Mouse (Mus musculus) myocyte (in vitro differentiated cells): ENCODE measurements around the gene Spint1.

Experiments
- CEBPB ChIP-seq: IDR thresholded peaks from 2 replicates; pipeline ENCODE4 v1.6.1; 2011; ENCODE audit warnings: mild to moderate bottlenecking, moderate library complexity; ENCODE audit not compliant: poor library complexity, insufficient read depth, severe bottlenecking
- E2F4 ChIP-seq: IDR thresholded peaks from one replicate; pipeline ENCODE4 v1.6.1; 2011; ENCODE audit warnings: mild to moderate bottlenecking, control low read depth, moderate library complexity; ENCODE audit not compliant: insufficient read depth
- MAX ChIP-seq: IDR thresholded peaks from one replicate; pipeline ENCODE4 v1.6.1; 2011; ENCODE audit warnings: low read depth, mild to moderate bottlenecking, control low read depth
- MYOD1 ChIP-seq, 3 experiments: IDR thresholded peaks; one replicate each; pipeline ENCODE4 v1.6.1; 2011; ENCODE audit warnings: control low read depth in 2 of 3, low read depth in 2 of 3, mild to moderate bottlenecking in 2 of 3, moderate library complexity in 1 of 3; ENCODE audit not compliant: insufficient read length in 2 of 3, control insufficient read depth in 1 of 3
- MYOG ChIP-seq, 3 experiments: IDR thresholded peaks; one replicate each; pipeline ENCODE4 v1.6.1; 2011; ENCODE audit warnings: control low read depth in 2 of 3, low read depth in 2 of 3, mild to moderate bottlenecking in 2 of 3; ENCODE audit not compliant: insufficient read length in 2 of 3, control insufficient read depth in 1 of 3, insufficient read depth in 1 of 3
- POLR2A ChIP-seq: IDR thresholded peaks from one replicate; pipeline ENCODE4 v1.6.1; 2011; ENCODE audit warnings: low read depth, mild to moderate bottlenecking, control low read depth, moderate library complexity; ENCODE audit not compliant: insufficient read length
- POLR2AphosphoS2 ChIP-seq: IDR thresholded peaks from one replicate; pipeline ENCODE4 v1.6.1; 2011; ENCODE audit warnings: low read depth, control low read depth; ENCODE audit not compliant: insufficient read length
- REST ChIP-seq: IDR thresholded peaks from one replicate; pipeline ENCODE4 v1.6.1; 2011; ENCODE audit warnings: mild to moderate bottlenecking, control low read depth, moderate library complexity; ENCODE audit not compliant: insufficient read depth, insufficient read length
- SRF ChIP-seq: IDR thresholded peaks from one replicate; pipeline ENCODE4 v1.6.1; 2011; ENCODE audit warnings: low read depth; ENCODE audit not compliant: control insufficient read depth, insufficient read length
- TCF12 ChIP-seq: IDR thresholded peaks from one replicate; pipeline ENCODE4 v1.6.1; 2011; ENCODE audit warnings: mild to moderate bottlenecking, control low read depth; ENCODE audit not compliant: poor library complexity, insufficient read depth, severe bottlenecking
- USF1 ChIP-seq: IDR thresholded peaks from one replicate; pipeline ENCODE4 v1.6.1; 2011; ENCODE audit warnings: low read depth, mild to moderate bottlenecking, control low read depth, moderate library complexity

DNA sequence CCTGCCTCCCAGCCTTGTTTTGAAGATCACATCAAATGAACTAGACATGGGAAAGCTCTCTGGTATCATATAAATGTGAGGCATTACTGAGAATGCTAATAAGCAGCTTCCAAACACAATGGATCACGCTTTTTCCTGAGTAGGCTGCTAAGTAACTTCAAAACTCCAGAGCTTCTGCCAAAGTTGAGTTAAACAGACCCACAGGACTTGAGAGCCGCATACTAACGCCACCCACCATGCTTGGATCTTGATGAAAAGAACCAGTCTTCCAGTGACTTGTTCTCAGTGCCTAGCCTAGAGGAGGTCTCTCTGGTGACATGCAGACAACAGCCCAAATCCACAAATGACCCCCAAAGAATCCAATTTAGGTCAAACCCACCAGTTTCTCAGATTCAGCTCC lies 38.2 kb upstream of the Spint1 start:
- TF ChIP-seq USF1 (no peak), POLR2A (no peak), MAX (no peak), MYOG (IDR thresholded peaks at IDR 0.05; ENCODE audit: control insufficient read depth in 1 of 3, insufficient read depth in 1 of 3, insufficient read length in 2 of 3, low read depth in 2 of 3) (no peak), E2F4 (no peak), POLR2AphosphoS2 (no peak), MYOD1 (IDR thresholded peaks at IDR 0.05; ENCODE audit: control insufficient read depth in 1 of 3, insufficient read length in 2 of 3, low read depth in 2 of 3) (no peak), TCF12 (no peak), SRF (no peak), CEBPB (no peak), REST (no peak)
